Mouse (Mus musculus) bone marrow macrophage, adult 2 months (primary cell): ENCODE measurements around the gene Syn3.

Source experiments
- CTCF ChIP-seq: IDR thresholded peaks from 2 replicates; pipeline ENCODE4 v1.5.1; 2012; ENCODE audit warnings: low read depth, mild to moderate bottlenecking, low read length, moderate library complexity
- POLR2A ChIP-seq: IDR thresholded peaks from 2 replicates; pipeline ENCODE4 v1.6.1; 2012; ENCODE audit warnings: mild to moderate bottlenecking, low read depth, low read length, borderline replicate concordance

DNA sequence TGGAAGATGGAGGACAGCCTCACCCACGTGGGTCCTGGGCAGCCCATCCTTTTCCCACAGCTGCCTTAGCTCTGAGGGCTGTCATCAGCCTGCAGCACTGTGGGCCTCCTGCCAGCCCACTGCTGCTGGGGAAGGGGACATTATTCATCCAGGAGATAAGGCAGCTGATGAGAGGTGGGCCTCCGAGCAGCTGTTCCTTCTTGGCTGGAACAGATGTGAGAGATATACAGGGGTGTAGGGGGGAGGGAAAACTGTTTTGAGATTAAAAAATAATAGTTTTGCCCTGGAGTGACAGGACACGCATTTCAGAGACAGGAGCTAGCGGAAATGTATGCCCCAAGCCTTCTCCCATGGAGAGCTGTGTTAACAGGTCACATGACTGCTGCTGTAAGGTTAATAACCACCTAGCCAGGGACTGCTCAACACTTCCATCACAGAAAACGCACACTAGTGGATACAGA lies 133.0 kb downstream of the Syn3 start:
- TF ChIP-seq CTCF, result no peak
- TF ChIP-seq POLR2A, result no peak
